Mouse (Mus musculus) MN1 (cell line): ENCODE measurements around the gene Med12.
A peak's percentile ranks its signal among the peaks of the same experiment; 100 is the strongest.

Experiments used
- DNase-seq: peaks from one replicate; pipeline ENCODE4 v3.0.0-alpha.2; 2016; ENCODE audit warnings: low spot score

Gene Med12

GRCm38 (mm10) chrX:101273875-101274738 lies at the start of gene Med12:
TSS of gene Med12 (plus strand) at chrX:101274030.
- peak; percentile 87 for DNase-seq

DNA sequence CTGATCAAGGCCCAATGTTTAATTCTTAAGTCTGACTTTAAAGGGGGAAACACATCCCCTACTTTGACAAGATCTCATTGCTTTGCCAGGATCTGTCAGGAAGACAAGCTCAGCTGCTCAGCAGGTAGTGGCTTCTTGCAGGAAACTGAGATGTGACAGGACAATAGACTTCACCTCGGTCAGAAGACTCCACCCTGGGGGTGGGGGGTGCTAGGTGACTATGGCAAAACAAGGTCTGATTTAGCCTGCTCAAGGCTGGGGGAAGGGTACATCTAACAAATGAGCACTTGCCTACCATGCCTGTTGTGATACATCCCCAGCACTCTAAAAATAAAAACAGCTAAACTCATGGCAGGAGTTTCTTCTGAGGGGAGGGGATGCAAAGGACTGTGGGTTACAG lies 28.8 kb upstream of the Med12 start:
- no peak for DNase-seq

GRCm38 (mm10) chrX:101253952-101254729 lies 19.7 kb upstream of the Med12 start, which contains the start of gene Foxo4:
TSS of gene Foxo4 (plus strand) at chrX:101254528.
- peak; percentile 79 for DNase-seq

GRCm38 (mm10) chrX:101254740-101255139 lies 19.1 kb upstream of the Med12 start:
- DNase-seq: no peak

DNA sequence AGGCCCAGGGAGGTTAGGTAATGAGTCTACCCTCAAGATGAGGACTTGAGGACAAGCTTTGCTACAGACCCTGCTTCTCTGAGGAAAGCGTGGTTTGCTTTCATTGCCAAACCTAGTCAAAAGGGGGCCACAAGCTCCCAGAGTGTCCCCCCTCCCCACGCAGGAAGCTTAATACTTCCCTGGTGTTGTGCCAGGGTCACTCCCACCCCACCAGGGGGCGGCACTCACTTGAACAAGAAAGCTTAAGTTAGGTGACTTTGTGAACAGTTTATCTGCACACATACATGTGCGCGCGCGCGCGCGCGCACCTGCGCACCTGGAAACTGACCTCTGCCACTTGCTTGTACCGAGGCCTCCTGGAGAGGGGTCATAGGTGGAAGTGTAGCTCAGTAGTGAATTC lies 17.2 kb upstream of the Med12 start:
- DNase-seq: no peak

DNA sequence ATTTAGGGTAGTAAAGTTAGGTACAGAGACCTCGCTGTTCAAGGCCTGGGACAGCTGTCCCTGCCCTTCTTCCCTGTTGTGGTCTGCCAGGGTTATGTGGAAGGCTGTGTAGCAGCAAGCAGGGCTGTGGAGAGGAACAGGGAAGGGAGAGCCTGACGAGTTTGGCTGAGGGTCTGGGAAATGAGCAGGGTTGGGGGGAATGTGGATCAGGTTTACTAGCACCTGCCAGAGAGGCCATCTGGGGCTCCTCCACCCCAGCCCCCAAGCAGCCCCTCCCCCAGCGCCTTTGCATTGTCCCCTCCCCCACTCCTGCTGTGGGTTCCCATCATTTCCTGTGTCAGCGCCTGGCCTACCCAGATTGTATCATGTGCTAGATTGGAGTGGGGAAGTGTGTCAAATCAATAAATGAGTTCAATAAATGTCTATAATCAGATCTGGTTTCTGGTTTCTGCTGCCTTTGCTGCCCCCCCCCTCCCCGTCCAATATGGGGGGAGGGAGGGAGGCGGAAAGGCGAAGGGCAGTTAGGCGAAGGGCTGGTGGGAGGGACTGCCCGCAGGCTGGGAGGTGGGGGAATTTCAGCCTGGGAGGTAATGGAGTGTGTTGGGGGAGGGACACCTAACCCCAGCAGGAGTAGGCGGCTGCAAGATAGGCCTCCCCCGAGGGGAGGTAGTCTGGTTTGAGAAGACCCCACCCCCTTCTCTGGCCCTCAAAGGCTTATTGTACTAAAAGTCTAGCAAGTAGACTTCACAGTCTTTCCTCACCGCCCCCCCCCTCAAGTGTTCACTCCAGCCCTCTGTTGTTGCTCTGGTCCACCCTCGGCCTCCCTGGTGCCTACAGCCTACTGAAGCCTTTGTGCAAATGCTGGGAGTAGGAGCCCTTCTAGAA lies 13.1 kb upstream of the Med12 start:
- DNase-seq: peak; percentile 53

- DNase-seq: no peak
Observed at GRCm38 (mm10) chrX:101263892-101264291, 9.9 kb upstream of the Med12 start, which contains the start of gene Gm614. TSS of gene Gm614 (minus strand) at chrX:101263992.

DNA sequence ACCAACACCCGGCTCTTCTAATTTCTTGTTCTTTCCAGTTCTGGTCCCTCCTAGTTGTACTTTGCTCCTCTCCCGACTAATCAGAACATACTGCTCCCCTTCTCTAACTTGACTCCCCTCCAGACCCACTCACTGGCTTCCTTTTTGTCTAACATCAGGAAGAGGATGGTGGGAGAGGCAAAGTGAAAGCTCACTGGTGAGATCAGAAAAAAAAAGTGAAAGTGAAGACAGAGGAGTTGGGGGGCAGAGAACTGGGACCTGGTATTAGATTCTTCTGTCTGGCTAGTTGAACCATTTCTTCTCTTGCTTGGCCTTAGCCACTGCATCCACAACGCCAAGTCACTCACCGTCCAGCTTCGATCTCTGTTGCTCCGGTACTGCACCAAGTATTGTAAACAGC lies 7.2 kb upstream of the Med12 start:
- no peak for DNase-seq

DNA sequence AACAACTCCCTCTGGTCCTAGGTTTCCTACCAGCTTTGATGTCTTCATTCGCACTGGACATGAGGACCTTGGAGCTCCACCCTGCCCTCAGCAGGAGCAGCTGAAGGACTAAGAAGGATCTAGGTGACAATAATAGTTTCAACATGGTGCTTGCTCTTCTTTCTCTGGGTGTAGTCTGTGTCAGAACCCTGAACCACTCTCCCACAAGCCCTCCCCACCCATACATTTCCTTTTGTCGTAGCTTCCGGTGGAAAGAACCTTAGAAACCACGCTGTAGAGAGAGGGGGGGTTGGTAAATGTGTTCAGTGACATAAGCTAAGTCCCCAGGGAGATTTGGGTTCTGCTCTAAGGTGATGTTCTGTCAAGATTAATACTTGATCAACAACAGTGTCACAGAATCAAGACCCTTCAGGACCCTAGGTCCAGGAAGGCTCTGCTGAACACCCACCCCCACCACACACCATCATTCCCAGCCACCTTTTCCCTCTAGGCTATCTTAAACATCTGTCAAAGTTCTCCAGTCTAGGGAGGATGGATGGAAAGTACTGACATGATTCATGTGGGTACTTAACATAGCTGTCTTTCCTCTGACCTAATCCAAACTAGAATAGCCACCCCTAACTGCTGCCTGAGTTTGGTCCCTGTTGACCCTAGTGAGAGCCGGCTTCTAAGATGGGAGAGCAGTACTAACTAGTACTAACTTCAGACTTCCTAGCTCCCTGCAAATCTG lies 5.6 kb upstream of the Med12 start, which contains the start of gene Il2rg:
Gene Il2rg (minus strand): TSS at position 231 of the 730 bp plus-strand sequence.
- no peak for DNase-seq

DNA sequence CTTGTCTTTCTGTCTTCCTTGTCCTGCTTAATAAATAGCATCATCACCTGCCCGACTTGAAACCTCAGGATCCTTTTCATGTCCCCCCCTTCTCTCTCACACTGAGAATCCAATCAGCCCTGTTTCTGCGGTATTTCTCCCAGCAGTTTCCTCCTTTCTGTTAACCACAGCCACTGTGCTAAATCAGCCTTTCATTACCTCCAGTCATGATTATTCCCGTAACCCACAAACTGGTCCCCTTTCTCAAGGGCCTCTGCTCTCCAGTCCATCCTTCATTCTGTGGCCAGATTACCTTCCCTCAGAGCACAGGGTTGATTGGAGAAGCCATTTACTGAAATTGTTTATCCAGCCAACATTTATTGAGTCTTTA lies 5.1 kb upstream of the Med12 start, which contains the start of gene Gm20489:
Gene Gm20489 (minus strand): TSS at position 269 of the 370 bp plus-strand sequence.
- no peak for DNase-seq

GRCm38 (mm10) chrX:101273410-101273809 lies 420 bp upstream of the Med12 start:
- no peak for DNase-seq

DNA sequence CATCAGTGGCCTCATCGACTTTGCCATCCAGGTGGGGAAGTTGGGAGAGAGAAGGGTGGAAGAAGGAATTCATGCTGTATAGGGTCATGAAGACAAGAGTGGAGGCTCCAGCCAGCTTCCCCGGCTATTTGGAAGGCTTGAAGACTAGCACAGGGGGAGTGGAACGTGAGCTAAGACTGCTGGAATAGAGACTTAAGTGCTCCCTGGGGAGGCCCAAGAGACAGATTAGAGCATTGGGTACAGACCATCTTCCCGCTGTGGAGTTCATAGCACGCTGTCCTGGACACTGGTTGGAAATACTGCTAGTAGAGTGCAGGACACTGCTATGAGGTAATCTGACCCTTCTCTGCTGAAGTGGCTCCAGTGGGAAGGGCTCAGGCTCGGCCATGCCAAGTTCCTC lies 9.0 kb downstream of the Med12 start:
- no peak for DNase-seq

DNA sequence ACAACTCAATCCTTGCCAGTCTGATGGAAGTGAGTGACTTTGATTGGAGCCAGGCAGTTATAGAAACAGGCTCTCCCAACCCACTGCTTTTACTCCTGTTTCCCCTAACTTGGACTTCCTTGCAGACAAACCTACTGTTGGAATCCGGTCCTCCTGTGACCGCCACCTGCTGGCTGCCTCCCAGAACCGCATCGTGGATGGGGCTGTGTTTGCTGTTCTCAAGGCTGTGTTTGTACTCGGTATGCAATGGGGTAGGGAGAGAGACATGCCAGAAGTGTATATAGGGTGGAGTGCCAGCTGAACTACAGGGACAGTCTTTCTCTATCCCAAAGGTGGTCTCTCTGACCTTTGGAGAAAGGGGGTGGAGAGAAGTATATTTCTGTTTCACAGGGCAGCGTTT lies 11.7 kb downstream of the Med12 start:
- peak; percentile 37 for DNase-seq

- no peak for DNase-seq
Observed at GRCm38 (mm10) chrX:101285953-101286670, 12.3 kb downstream of the Med12 start.

DNA sequence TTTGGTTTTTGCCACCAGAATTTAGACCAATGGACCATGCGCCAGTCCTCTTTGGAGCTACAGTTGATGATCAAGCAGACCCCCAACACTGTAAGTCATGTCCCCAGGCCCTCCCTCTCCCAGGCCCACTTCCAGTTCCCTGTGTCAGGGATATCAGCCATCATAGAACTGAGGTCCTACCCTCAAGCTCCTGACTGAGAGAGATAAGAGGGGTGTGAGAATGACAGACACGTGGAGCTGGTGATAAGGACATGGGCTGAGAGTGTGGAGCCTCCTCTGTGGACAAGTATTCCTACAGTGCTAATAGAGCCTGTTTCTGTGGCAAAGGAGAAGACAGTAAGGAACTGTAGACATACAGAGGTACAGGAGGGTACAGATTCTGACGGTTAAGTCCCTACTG lies 13.7 kb downstream of the Med12 start:
- DNase-seq: no peak

DNA sequence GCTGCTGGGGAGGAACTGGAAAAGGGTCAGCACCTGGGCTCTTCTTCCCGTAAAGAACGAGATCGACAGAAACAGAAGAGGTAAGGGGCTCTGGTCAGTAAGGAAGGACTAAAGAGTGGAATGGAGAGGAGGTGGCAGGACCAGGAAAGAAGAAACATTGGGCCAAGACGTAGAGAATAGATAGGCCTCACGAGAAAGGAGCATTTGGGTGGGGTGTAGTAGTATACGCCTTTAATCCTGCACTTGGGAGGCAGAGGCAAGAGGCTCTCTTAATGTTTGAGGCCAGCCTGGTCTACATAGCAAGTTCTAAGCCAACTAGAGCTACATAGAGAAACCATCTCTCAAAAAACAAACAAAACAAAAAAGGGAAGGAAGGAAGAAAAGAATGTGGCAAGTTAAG lies 14.6 kb downstream of the Med12 start:
- no peak for DNase-seq

DNA sequence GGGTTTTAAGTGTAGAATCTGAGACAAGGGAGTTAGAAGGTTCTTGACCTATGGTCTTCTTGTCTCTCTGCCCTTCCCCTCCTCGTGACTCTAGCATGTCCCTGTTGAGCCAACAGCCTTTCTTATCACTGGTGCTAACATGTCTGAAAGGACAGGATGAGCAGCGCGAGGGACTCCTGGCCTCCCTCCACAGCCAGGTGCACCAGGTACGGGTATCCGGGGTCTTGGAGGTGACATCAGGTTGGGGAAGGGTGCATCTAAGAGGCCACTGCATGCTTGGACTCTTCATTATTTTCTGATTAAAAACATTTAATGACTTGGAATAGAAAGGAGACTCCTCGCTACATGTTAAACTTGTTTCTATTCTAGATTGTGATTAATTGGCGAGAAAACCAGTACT lies 15.2 kb downstream of the Med12 start:
- DNase-seq: no peak

- DNase-seq: no peak
Observed at GRCm38 (mm10) chrX:101290111-101290510, 16.3 kb downstream of the Med12 start.

GRCm38 (mm10) chrX:101299055-101299454 lies 25.2 kb downstream of the Med12 start, which contains the start of gene Nlgn3:
TSS of gene Nlgn3 (plus strand) at chrX:101299168.
- no peak for DNase-seq
